Mouse (Mus musculus): Measurements from ENCODE around the gene Otud5.

GRCm38 (mm10) chrX:7922032-7922431 lies 80.9 kb downstream of the Otud5 start:
- TF ChIP-seq EP300 (optimal IDR thresholded peaks at IDR 0.05) (no peak), CTCF (IDR thresholded peaks at IDR 0.05; ENCODE audit: low read depth) (no peak)
